Mouse (Mus musculus): ENCODE data around the gene Bag3. TPM values are rescaled to one million over a fixed set of nuclear protein-coding genes. Genes with fewer than 3 reads are reported as not detected.
A peak's percentile ranks its signal among the peaks of the same experiment; 100 is the strongest.

Gene Bag3
- total and polyA plus RNA-seq, 3 experiments, result 9.1 to 107 (median 20.9) TPM

GRCm38 (mm10) chr7:128524641-128525040 lies 1.2 kb downstream of the Bag3 start:
- H3K4me3 ChIP-seq (ENCODE audit: low read depth, low read length), result peak overlapping the region; percentile 97

GRCm38 (mm10) chr7:128526611-128527010 lies 3.2 kb downstream of the Bag3 start:
- ATAC-seq (ENCODE audit: extremely low read depth, insufficient number of reproducible peaks, low FRiP score, poor library complexity, severe bottlenecking) (no peak), DNase-seq (ENCODE audit: low spot score) (peak; percentile 42)
- peaks cover 35% of the 10 kb centered on the region for H3K36me3 ChIP-seq (replicated peaks)
- peaks cover 64% of the 10 kb centered on the region for H3K4me1 ChIP-seq (ENCODE audit: insufficient read depth, low read depth, low read length)
- H3K4me3 ChIP-seq (ENCODE audit: low read depth, low read length), result no peak overlapping the region
- no peaks in the 10 kb centered on the region for H3K9me3 ChIP-seq (replicated peaks)
- H3K27me3 ChIP-seq (ENCODE audit: insufficient read depth, low read length), result no peaks in the 10 kb centered on the region
- TF ChIP-seq TAL1 (conservative IDR thresholded peaks at IDR 0.05; ENCODE audit: low read depth, low read length) (no peak), CTCF (IDR thresholded peaks at IDR 0.05; ENCODE audit: low read depth, low read length) (no peak), GATA2 (IDR thresholded peaks at IDR 0.05; ENCODE audit: borderline replicate concordance, low read depth, low read length) (no peak), POLR2AphosphoS5 (IDR thresholded peaks at IDR 0.05; ENCODE audit: insufficient replicate concordance, low read depth, low read length) (no peak), GATA1 (IDR thresholded peaks at IDR 0.05; ENCODE audit: borderline replicate concordance, low read length) (no peak)

More at GRCm38 (mm10) chr7:128524641-128525040, 1.2 kb downstream of the Bag3 start:
- no peak for DNase-seq (ENCODE audit: low spot score)
- Histone ChIP-seq H3K27me3 (ENCODE audit: insufficient read depth, low read length) (0 out of 2 replicates have a peak, but pooled peaks cover 2% of the 10 kb centered on the region), H3K9me3 (replicated peaks) (no peaks in the 10 kb centered on the region), H3K36me3 (replicated peaks) (peaks cover 24% of the 10 kb centered on the region), H3K4me1 (ENCODE audit: insufficient read depth, low read depth, low read length) (peaks cover 50% of the 10 kb centered on the region)
- no peak for TF ChIP-seq TAL1 (conservative IDR thresholded peaks at IDR 0.05; ENCODE audit: low read depth, low read length)
- no peak for TF ChIP-seq GATA1 (IDR thresholded peaks at IDR 0.05; ENCODE audit: borderline replicate concordance, low read length)
- no peak for TF ChIP-seq GATA2 (IDR thresholded peaks at IDR 0.05; ENCODE audit: borderline replicate concordance, low read depth, low read length)
- TF ChIP-seq POLR2AphosphoS5 (IDR thresholded peaks at IDR 0.05; ENCODE audit: insufficient replicate concordance, low read depth, low read length), result no peak
- TF ChIP-seq CTCF (IDR thresholded peaks at IDR 0.05; ENCODE audit: low read depth, low read length), result no peak
- no peak for ATAC-seq (ENCODE audit: extremely low read depth, insufficient number of reproducible peaks, low FRiP score, poor library complexity, severe bottlenecking)

GRCm38 (mm10) chr7:128528596-128528995 lies 5.2 kb downstream of the Bag3 start:
- DNase-seq (ENCODE audit: low spot score) (no peak), ATAC-seq (ENCODE audit: extremely low read depth, insufficient number of reproducible peaks, low FRiP score, poor library complexity, severe bottlenecking) (no peak)
- Histone ChIP-seq H3K9me3 (replicated peaks) (no peaks in the 10 kb centered on the region), H3K27me3 (ENCODE audit: insufficient read depth, low read length) (no peaks in the 10 kb centered on the region), H3K36me3 (replicated peaks) (peaks cover 52% of the 10 kb centered on the region), H3K4me1 (ENCODE audit: insufficient read depth, low read depth, low read length) (peaks cover 74% of the 10 kb centered on the region), H3K4me3 (ENCODE audit: low read depth, low read length) (peak overlapping the region; percentile 31; the same call in 1 of the 2 replicates)
- no peak for TF ChIP-seq POLR2AphosphoS5 (IDR thresholded peaks at IDR 0.05; ENCODE audit: insufficient replicate concordance, low read depth, low read length)
- no peak for TF ChIP-seq GATA2 (IDR thresholded peaks at IDR 0.05; ENCODE audit: borderline replicate concordance, low read depth, low read length)
- TF ChIP-seq TAL1 (conservative IDR thresholded peaks at IDR 0.05; ENCODE audit: low read depth, low read length), result no peak

- Histone ChIP-seq H3K9me3 (replicated peaks) (no peaks in the 10 kb centered on the region), H3K4me1 (ENCODE audit: insufficient read depth, low read depth, low read length) (peaks cover 74% of the 10 kb centered on the region), H3K4me3 (ENCODE audit: low read depth, low read length) (peak overlapping the region; percentile 40; the same call in 1 of the 2 replicates), H3K27me3 (ENCODE audit: insufficient read depth, low read length) (no peaks in the 10 kb centered on the region), H3K36me3 (replicated peaks) (peaks cover 57% of the 10 kb centered on the region)
- no peak for DNase-seq (ENCODE audit: low spot score)
- TF ChIP-seq GATA2 (IDR thresholded peaks at IDR 0.05; ENCODE audit: borderline replicate concordance, low read depth, low read length) (no peak), TAL1 (conservative IDR thresholded peaks at IDR 0.05; ENCODE audit: low read depth, low read length) (no peak), GATA1 (IDR thresholded peaks at IDR 0.05; ENCODE audit: borderline replicate concordance, low read length) (no peak), POLR2AphosphoS5 (IDR thresholded peaks at IDR 0.05; ENCODE audit: insufficient replicate concordance, low read depth, low read length) (no peak)
- ATAC-seq (ENCODE audit: extremely low read depth, insufficient number of reproducible peaks, low FRiP score, poor library complexity, severe bottlenecking), result no peak
Measured at GRCm38 (mm10) chr7:128529126-128529525, 5.7 kb downstream of the Bag3 start.

- TF ChIP-seq CTCF (IDR thresholded peaks at IDR 0.05; ENCODE audit: low read depth, low read length) (no peak), POLR2AphosphoS5 (IDR thresholded peaks at IDR 0.05; ENCODE audit: insufficient replicate concordance, low read depth, low read length) (no peak), TAL1 (conservative IDR thresholded peaks at IDR 0.05; ENCODE audit: low read depth, low read length) (no peak)
- peaks cover 78% of the 10 kb centered on the region for H3K4me1 ChIP-seq (ENCODE audit: insufficient read depth, low read depth, low read length)
- no peaks in the 10 kb centered on the region for H3K27me3 ChIP-seq (ENCODE audit: insufficient read depth, low read length)
- ATAC-seq (ENCODE audit: extremely low read depth, insufficient number of reproducible peaks, low FRiP score, poor library complexity, severe bottlenecking) (0 out of 2 replicates have a peak, but pooled peaks have one; percentile 37), DNase-seq (ENCODE audit: low spot score) (no peak)
- no peaks in the 10 kb centered on the region for H3K9me3 ChIP-seq (replicated peaks)
- H3K4me3 ChIP-seq (ENCODE audit: low read depth, low read length), result peak overlapping the region; percentile 51; the same call in 1 of the 2 replicates
- H3K36me3 ChIP-seq (replicated peaks), result peaks cover 60% of the 10 kb centered on the region
Measured at GRCm38 (mm10) chr7:128529574-128530051, 6.2 kb downstream of the Bag3 start.

- Histone ChIP-seq H3K27me3 (ENCODE audit: insufficient read depth, low read length) (no peaks in the 10 kb centered on the region), H3K4me3 (ENCODE audit: low read depth, low read length) (peak overlapping the region; percentile 48; the same call in 1 of the 2 replicates), H3K9me3 (replicated peaks) (no peaks in the 10 kb centered on the region), H3K36me3 (replicated peaks) (peaks cover 65% of the 10 kb centered on the region), H3K4me1 (ENCODE audit: insufficient read depth, low read depth, low read length) (peaks cover 87% of the 10 kb centered on the region)
- no peak for DNase-seq (ENCODE audit: low spot score)
- TF ChIP-seq CTCF (IDR thresholded peaks at IDR 0.05; ENCODE audit: low read depth, low read length), result no peak
- no peak for TF ChIP-seq TAL1 (conservative IDR thresholded peaks at IDR 0.05; ENCODE audit: low read depth, low read length)
- no peak for TF ChIP-seq GATA2 (IDR thresholded peaks at IDR 0.05; ENCODE audit: borderline replicate concordance, low read depth, low read length)
- no peak for TF ChIP-seq POLR2AphosphoS5 (IDR thresholded peaks at IDR 0.05; ENCODE audit: insufficient replicate concordance, low read depth, low read length)
- TF ChIP-seq GATA1 (IDR thresholded peaks at IDR 0.05; ENCODE audit: borderline replicate concordance, low read length), result no peak
- ATAC-seq (ENCODE audit: extremely low read depth, insufficient number of reproducible peaks, low FRiP score, poor library complexity, severe bottlenecking), result no peak
Measured at GRCm38 (mm10) chr7:128531031-128531430, 7.6 kb downstream of the Bag3 start.
